Mouse (Mus musculus) kidney, postnatal 10 days (tissue): ENCODE results near the gene Lrrc56.
"Not testable (repeated sequence)": the region's sequence is repeated elsewhere in the genome, so short reads cannot be mapped to it uniquely, and the experiment has no call there.

ENCODE experiments used
- DNase-seq: peaks from one replicate; pipeline ENCODE4 v3.0.0; 2021; ENCODE audit warnings: mixed read lengths

The Lrrc56 gene

DNA sequence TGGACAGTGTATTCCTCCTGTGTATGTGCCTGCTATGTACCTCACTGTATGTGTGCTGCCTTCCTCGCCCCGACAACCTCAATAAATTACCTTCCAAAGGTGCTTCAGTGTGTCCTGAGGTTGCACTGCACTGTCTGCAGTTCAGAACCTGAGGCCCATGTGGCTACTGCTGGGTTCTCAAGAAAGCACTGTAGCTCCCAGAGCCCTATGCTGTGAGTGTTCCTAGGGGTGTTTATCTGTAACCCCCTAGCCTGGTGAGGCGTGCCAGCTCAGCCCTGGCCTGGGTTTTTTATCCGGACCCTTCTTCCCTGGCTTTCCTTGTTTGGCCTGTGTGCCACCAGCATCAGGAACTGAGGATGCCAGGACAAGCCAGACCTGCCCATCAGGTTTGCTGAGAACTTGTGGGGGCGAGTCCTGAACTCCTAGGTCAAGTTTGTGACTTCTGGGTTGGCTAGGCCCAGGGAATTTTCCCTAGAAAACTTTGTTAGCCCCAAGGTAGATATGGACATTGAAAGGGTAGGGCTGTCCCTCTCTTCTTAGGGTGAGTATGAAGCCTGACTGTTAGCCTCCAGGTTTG, 24.7 kb downstream of the Lrrc56 start:
- DNase-seq, result no peak

DNA sequence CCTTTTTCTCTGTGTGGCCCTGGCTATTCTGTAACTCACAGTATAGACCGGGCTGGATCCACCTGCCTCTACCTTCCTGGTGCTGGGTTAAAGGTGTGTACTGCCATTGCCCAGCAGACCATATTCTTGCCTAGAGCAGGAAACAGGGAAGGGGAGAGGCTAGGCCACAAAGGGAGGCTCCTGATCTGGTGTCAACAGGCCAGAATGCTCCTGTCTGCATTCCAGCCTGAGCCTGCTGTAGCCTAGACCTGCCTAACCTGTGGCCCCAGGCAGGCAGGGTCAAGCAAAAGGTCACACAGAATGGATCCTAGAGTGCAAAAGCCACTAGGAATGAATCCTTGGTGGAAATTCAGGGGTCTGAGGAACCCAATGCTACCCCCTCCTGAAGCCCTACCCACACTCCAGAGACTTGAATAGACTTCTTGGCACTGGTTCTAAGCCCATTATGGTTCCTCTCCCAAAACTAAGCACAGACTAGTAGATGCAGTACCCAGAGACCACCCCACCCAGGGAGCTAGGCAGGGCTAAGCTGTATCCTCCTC, 25.7 kb downstream of the Lrrc56 start:
- DNase-seq, result no peak

DNA sequence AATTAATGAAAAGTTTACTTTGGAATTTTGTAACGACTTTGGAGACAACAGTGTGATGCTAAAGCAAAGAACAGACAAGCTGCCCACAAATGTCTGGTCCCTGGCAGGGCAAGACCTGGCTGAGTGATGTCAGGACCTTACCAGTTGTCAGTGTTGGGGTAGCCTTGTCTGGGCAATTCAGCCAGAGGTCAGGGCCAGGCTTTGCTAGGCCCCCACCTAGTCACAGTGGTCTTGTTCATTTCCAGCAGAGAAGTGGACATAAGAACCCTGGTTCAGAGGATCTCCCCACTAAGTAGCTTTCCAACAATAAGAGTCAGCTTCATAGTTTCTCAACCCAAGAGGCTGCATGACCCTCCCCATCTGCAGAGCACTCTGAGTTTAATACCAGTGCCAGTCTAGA, 26.4 kb downstream of the Lrrc56 start:
- no peak for DNase-seq

DNA sequence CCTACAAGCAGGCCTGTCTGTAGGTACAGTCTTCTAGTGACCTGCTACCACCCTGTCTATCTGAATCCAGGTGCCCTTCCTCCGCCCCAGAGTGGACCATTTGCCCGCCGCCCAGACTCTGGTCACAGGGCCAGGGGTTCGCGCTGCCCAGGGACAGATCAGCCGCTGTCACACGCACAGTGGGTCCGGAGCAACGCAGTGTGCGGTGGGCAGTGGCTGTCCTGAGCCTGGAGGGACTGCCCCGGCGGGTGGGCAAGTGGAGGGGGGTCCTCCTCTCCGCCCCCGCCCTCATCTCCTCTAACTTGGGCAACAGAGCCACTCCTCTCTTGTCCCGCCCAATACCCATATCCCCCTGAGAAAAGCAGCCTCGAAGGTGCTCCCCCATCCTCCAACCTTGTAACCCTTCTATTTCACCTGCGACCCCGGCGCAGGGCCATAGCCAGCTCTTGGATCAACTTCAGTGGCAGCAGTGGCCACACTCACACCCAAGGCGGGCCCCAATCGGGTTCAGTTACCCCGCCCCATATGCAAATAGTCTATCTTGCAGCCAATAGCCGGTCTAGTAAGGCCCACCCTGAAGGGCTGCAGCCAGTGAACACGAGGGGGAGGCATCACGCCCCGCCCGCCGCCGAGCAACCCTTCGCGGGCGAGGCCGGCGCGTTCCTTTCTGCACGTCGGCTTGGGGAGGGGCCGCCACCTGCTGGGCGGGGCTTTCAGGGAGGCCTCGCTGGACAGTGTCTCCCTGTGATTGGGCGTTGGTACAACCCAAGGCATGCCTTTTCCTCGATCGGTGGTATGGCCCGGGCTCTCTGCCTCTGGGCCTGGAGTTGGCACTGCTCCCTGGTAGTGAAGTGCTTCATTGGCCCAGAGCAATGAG, 27.5 kb downstream of the Lrrc56 start:
- DNase-seq, result peak; percentile 98

DNA sequence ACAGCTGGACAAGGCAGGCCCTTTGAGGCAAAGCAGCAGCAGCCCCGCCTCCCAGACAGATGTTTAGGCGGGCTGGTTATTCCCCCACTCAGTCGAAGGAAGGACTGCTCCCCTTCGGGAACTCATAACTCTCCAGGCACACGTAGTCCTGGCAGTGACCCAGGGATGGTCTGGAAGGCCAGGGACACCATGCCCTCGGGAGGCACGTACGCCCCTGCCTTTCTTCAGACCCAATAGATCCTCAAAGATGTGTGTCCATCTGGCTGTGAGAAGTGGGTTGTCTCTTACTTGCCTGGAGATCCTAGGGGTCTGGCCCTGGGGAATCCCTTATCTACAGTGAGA, 28.1 kb downstream of the Lrrc56 start:
- no peak for DNase-seq

DNA sequence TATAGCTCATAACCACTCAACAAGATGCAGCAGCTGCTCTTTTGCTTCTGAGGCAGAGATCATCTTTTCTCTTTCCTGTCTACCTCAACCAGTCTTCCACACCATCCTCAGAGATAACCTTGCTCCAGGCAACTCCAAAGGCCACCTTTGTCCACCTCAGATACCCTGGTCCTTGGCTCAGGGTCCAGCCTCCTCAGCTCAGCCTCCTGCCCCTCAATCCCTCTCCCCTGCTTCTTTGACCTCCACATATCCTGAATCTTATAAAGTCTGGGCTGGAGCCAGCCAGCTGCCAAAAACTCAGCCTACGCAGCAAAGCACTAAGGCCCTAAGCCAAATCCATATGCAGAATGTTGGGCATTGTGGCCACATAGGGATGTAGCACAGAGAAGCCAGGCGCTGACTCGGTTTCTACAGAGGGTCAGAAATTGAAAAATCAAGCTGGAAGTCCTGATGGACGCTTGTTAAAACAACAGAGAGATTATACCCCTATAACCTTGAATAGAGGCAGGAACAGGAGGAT, 28.8 kb downstream of the Lrrc56 start:
- no peak for DNase-seq

DNA sequence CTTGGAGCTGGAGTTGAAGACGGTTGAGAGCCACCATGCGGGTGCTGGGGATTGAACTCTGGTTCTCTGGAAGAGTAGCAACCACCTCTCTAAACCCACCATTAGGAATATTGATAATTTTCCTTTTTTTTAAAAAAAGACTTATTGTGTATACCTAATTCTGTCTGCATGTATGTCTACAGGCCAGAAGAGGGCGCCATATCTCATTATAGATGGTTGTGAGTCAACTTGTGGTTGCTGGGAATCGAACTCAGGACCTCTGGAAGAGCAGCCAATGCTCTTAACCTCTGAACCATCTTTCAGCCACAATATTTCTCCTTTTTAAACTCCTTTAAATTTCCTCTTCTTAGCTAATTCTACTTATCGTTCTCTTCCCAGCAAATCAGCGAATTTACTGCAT, 32.6 kb downstream of the Lrrc56 start:
- DNase-seq, result no peak

DNA sequence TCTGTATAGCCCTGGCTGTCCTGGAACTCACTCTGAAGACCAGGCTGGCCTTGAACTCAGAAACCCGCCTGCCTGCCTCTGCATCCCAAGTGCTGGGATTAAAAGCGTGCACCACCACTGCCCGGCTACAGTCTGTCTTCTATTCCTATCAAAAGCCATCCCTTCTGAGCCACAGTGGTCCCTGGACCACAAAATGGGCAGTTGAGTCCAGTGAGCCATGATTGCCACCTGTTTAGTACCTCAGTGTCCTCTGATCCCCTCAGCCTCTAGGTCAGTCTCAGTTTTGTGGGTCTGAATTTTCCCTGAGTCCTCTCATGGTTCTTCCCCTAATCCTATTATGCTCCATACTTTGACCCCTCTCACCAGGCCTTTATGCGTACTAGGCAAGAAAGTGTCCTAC, 33.8 kb downstream of the Lrrc56 start:
- DNase-seq, result no peak

DNA sequence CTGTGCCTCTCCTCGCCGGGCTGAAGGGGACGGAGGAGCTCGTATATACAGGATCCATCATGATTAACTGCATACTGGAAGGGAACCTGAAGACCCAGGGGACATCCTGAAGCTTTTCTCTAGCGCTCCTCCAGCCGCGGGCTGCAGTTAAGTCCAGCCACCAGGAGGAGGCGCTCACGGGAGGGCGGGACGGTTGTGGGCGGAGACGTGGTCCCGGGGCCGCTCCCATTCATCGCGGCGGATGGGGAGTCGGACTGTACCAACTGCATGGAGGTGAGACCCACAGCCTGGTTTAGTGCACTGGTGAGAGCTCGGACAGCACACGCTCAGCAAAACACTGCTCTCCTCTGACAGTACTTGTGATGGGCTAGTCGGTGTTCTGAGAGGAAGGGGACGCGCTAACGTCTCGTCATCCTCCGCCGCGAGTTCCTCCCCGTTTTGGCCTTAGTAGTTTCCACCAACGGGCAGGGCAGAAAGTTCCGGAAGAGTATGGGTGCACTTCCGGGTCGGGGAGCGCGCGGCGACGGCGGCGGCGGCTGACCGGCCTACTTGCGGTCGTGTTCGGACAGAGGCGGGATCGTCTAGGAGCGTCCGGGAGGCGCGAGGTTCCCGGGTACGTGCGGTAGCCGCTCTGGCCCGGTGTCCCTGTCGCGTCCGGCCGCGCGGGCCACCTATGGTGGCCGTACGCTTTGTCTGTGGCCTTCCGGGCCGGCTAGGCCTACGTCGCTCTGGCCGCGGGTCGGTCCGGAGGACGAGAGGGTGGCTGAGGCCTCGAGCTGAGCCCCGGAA, 34.5 kb downstream of the Lrrc56 start, which contains the start of gene Phrf1:
TSS of gene Phrf1 (plus strand) at position 506 of the 789 bp plus-strand sequence.
- peak; percentile 95 for DNase-seq

DNA sequence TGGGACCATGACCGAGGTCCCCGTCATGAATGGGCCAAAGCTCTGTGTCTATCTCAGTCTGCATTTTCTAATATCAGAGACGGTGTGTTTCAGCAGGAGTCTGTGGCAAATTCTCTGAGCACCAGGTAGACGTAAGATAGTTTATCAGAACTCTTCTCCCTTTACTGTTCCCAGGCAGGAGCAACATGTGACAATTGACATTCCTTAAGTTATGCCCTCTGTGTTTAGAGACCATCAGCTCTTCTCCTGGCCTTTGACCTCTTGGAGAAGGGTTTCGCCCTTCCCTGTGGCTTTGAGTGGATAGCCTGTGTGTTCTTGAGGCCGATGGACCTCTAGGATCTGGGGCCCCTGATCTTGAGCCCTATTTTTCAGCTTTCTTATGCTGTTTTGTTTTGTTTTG, 35.7 kb downstream of the Lrrc56 start:
- no peak for DNase-seq

DNA sequence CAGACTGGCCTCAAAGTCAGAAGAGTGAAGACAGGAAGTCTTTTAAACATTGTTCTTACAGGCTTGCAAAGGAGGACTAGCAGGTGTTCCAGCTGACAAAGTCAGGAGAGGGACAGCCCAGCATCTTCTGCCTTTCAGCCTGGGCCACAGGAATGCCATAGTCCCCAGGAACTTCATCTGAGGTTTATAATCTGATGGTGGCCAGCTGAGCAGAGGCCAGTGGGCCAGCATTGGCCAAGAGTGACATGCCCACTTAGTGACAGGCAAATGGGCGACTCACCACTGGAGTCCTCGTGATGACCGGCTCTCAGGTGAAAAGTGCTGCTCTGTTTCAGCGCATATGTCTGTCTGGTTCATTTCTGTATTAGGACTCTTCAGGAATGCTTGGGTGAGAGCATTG, 36.6 kb downstream of the Lrrc56 start:
- DNase-seq, result no peak

DNA sequence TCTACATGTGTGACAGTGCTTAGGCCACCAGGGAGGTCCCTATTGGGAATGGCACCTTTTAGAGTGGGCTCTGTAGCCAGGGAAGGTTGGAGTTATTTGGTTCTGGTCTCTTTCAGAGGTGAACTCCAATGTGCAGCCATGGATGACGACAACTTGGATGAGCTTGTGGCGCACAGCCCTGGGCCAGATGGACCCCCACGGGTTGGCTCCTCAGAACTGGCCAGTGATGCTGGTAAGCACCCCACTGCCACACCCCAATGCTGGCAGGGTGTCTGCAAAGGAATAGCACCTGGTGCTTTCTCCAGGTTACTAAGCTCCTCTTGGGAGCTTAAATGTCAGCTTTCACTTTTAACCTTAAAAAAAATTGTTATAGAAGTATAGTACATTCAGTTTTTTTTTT, 37.2 kb downstream of the Lrrc56 start:
- DNase-seq, result no peak

DNA sequence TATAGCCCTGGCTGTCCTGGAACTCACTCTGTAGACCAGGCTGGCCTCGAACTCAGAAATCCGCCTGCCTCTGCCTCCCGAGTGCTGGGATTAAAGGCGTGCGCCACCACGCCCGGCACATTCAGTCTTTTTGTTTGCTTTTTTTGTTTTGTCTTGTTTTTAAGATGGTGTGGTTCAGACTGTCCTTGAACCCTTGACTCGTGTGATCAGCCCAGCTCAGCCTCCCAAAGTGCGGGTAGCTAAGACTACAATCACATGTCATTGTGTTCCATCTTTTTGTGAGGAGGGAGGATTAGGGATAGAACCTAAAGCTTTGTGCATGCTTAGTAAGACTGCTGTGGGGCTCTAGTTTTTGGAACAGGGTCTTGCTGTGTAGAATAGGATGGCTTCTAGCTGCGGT, 37.6 kb downstream of the Lrrc56 start:
- no peak for DNase-seq

DNA sequence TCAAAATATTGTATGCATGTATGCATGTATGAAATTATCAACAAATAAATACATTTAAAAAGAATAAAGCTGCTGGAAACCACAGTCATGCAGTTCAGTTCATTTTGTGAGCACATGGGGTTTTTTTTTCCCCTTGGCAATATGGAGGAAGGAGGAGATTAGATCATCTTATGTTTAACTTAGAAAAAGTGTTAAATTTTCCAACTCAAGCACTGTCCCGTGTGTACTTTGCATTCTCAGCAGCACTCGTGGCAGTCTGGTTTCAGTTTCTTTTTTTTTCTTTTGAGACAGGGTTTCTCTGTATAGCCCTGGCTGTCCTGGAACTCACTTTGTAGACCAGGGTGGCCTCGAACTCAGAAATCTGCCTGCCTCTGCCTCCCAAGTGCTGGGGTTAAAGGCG, 56.5 kb downstream of the Lrrc56 start:
- DNase-seq, result not testable (repeated sequence)

DNA sequence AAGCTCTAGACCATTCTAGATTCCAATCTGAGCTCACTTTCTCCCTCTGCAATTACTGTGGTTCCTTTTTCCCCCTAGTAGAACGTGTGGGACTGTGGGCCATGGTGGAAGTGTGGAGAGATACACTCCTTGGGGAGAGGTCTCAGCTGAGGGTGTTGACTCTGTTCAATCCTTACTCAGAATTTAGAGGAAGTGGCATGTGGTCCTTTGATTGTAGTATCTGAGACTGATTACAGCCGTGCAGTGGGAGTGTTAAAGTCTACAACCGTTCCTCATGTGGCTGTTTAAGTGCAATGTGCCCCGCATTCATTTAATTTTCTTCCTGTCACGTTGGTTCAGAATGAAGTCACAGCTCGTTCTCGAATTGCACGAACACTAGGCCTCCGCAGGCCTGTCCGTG, 62.2 kb downstream of the Lrrc56 start:
- DNase-seq, result no peak
